Mouse (Mus musculus) gastrocnemius, postnatal 4 days (tissue): Measurements from ENCODE around the gene Apol7e. TPM values are rescaled to one million over a fixed set of nuclear protein-coding genes. Genes with fewer than 3 reads are reported as not detected.
"Not testable (repeated sequence)": the region's sequence is repeated elsewhere in the genome, so short reads cannot be mapped to it uniquely, and the experiment has no call there.

Source experiments
- DNase-seq, 2 experiments: peaks; one replicate each; pipeline ENCODE4 v3.0.0; 2021 to 2022; ENCODE audit warnings: low spot score in 2 of 2, mixed read lengths in 2 of 2
- total RNA-seq, 2 experiments: library from RNA; stranded (reverse); gene quantifications; 2 replicates each; pipeline ENCODE4 v1.2.3; 2021

The Apol7e gene
- total RNA-seq, 2 experiments from 2014 or later = 0.20 TPM; not detected in 1

DNA sequence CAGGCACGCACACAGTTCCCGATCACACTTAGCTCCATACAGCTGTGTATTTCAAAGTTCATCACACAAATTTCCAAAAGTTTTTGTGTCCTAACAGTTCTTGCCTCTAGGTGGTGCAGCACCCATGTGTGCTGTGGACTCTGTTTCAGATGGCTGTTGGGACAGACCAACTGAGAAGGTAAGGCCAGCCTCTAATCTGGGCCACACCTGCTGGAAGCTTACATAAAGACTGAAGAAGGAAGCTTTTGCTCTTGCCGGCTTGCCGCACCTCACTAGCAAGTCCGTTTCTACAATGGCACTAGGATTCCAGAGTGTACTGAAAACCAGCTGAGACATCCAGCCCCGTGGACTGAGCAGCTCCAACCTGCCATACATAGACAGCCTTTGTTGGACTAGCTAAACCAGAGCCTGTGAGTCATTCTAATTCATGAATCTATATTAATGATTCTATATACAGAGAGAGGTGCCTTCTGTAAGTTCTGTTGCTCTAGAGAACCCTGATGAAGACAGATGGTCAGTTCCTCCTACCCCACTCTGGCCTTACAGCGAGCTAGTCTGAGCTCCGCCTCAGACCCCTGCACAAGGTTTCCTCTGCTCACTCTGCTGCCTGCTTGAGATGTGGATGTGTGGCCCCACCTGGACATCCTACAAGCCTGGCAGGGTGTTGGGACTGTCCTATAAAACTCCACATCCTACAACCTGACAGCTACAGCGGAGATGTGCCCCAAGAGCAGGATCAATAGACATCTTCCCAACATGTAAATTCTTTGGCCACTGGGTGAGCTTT, 42.0 kb downstream of the Apol7e start:
- DNase-seq = no peak

- not testable (repeated sequence) for DNase-seq
Observed at GRCm38 (mm10) chr15:77741556-77741955, 42.9 kb downstream of the Apol7e start.

DNA sequence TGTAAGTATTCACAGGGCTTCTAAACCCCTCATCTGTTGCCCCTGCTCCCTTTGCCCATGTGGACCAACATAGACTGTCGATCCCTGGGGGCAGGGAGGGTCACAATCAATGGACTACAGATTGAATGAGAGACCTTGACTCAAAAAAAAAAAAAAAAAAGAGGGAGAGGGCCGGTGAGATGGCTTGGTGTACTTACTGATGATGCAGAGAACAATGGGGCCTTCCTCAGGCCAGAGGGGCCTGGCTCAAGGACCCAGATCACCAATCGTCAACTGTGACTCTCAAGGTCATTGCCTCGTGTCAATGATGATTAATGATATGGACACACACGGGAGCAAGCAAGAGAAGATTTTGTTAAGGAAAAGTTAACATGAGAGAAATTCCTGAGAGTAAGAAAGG, 46.0 kb downstream of the Apol7e start:
- no peak for DNase-seq

DNA sequence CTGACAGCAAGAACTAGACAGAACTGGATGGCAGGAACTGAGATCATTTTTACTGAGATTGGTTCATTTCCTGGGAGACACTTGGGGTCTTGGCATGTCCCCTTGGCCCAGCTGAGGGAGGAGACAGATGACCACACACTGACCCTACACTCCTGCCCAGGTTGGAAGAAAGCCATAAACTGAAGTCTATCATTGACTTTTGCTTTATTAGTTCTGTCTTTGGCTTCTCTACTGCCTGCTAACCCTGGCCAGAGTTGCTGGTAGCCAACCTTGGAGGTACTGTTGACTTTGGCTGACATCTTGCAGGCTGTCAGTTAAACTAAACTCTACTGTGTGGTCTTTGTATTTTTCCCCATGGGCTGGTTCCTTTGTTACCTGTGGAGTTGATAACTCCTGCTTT, 46.4 kb downstream of the Apol7e start:
- DNase-seq = no peak

- DNase-seq = no peak
Observed at GRCm38 (mm10) chr15:77746326-77746725, 47.7 kb downstream of the Apol7e start.

GRCm38 (mm10) chr15:77748414-77748813, 49.8 kb downstream of the Apol7e start:
- DNase-seq = no peak

DNA sequence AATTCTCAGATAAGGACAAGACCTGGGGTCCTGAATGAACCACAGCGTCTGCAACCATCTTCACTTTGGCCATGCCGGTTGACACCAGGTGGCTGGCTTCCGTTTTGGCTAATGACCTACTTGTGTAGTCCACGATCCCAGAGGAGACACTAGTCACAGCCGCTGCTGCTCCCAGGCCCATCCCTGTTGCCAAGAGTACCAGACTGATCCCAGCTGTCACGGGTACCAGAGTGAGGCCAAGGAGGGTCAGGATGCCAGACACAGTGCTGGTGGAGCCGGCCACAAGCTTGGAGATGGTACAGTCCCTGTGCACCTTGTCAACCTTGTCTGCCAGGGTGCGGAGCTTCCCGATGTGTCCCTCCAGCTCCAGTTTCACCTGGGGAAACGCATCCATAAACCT, 51.1 kb downstream of the Apol7e start:
- DNase-seq = peak in 1 of 2 experiments; percentile 20

DNA sequence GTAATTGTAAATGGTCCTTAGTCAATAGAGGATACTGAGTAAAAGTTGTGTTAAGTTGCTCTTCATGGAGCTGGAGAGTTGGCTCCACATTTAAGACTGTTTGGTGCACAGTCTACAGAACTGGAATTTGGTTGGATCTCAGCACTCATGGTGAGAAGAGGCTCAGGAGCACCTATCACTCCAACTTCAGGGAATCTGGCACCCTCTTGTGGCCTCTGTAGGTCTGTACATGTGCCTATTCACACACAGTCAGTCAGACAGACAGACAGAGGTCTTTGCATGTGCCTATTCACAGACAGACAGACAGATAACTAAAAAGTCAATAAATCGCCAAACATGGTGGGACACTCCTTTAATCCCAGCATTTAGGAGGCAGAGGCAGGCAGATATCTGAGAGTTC, 51.8 kb downstream of the Apol7e start:
- peak in 1 of 2 experiments; percentile 24 for DNase-seq

DNA sequence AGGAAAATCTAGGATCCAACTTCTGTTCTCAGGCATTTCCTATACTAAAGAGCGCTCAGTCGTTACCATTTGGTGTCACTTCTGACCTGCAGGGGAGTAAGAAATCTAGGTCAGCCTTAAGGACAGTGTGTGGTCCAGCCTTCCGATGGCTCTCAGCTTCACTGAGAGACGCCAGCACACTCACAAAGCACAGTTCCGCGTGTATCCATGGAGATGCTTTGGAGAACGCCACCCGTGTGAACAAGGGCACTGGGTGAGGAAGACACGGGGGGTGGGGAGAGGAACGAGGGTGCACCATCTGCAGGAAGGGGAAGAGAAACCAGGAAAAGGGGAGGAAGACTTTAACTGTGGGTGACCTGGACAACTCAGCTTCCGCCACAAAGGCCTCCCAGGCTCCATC, 53.8 kb downstream of the Apol7e start:
- no peak for DNase-seq

DNA sequence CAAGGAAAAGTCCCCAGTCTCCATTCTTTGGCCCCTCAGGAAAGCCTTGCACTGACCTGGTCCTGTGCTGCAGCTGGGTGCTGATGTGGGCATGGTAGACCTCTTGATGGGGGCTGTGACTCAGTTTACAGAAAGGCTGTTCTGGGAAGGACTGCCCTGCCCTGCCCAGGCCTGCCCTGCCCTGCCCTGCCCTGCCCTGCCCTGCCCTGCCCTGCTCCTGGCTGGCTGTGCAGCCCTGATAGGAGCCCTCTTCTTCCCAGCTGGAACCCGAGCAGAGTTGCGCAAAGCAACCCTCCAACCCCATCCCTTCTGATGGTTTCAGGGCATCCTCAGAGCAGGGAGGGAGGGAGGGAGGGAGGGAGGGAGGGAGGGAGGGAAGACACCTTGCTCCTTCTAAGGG, 56.5 kb downstream of the Apol7e start:
- no peak for DNase-seq

GRCm38 (mm10) chr15:77756081-77756480, 57.4 kb downstream of the Apol7e start:
- DNase-seq = no peak

GRCm38 (mm10) chr15:77756848-77757247, 58.2 kb downstream of the Apol7e start, which contains the start of gene Apol8:
TSS of gene Apol8 (minus strand) at chr15:77757003.
- peak in 1 of 2 experiments; percentile 54 for DNase-seq

DNA sequence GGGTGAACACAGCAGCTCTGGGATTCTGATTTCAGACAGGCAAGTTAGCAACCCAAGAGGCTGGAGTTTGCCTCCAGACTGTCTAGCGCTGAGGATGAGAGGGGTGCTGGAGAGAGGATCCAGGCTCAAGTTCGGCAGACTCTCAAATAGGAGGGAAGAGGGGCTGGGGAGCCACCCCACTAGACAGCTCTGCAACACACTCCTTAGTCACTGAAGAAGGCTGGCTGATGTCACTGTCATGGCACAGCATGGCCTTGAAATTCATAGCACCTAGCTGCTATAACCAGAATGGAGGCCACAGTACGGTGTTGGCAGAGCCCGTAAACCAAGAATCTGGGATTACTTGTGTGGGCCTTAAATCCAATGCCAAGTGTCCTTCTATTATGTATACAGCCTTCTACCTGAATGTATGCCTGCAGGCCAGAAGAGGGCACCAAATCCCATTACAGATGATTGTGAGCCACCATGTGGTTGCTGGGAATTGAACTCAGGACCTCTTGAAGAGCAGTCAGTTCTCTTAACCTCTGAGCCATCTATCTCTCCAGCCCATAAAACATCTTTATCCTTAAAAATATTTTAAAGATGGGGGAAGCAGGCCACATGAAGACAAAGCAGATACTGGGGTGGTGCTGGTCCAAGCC, 59.0 kb downstream of the Apol7e start:
- DNase-seq = no peak

DNA sequence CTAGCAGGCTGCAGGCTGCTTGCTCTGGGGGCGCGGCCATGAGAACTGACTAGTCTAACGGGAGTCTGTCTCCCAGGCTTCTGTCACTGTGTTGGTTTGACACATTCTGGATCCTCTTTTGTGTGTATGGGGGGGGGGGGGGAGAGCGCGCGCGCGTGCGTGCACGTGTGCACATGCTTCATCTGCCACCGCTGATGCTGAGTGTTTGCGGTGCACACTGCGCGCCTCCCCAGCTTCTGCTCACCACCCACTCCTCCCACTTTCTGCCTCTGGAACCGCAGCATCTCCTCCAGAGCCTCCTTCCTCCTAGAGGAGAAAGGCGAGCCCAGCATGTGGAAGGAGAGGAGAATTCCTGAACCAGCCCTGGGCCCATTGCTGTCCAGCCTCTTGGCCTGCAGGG, 61.4 kb downstream of the Apol7e start:
- no peak for DNase-seq

- no peak for DNase-seq
Observed at GRCm38 (mm10) chr15:77761083-77761482, 62.4 kb downstream of the Apol7e start.

GRCm38 (mm10) chr15:77761561-77762380, 63.1 kb downstream of the Apol7e start:
- no peak for DNase-seq

- DNase-seq = no peak
Observed at GRCm38 (mm10) chr15:77763050-77763449, 64.4 kb downstream of the Apol7e start.

DNA sequence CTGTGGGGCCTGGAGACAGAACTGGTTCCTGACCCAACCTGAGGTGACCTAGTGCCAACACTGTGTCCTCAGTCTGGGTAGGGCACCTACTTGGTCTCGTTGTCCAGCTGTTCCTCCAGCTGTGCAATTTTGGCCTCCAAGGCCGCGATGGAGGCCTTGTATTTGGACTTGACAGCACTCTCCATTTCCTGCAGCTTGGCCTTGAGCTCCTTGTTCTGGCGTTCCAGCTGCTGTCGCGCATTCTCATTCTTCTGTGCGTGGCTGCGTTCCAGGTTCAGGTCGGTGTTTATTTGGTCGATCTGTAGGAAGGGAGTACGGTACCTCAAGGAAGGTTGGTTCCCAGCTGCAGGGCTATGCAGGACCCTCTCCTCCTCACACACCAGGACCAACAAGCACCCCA, 65.0 kb downstream of the Apol7e start:
- no peak for DNase-seq

DNA sequence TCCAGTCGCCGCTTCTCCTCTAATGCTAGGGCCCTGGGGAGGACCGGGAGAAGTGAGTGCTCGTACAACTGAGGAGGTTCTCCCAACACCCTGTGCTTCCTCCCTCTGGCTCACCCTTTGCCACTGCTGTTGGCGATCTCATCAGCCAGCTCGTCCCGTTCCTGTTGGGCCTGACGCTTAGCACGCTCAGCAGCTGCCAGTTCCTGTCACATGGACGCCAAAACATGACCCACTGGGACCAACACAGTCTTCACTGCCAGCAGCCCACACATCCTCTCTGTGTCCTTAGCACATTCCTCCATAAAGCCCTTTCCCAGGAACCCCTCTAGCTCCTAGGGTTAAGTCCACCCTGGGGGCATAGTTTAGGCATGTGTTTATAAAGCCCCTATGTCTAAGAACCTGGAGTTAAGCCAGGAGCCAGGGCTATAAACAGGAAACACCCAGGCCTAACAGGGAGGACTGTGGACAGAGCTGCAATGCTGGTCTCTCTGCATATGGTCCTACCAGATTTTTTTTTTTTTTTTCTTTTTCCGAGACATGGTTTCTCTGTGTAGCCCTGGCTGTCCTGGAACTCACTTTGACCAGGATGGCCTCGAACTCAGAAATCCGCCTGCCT, 65.8 kb downstream of the Apol7e start:
- DNase-seq = peak; percentile 54 to 73

DNA sequence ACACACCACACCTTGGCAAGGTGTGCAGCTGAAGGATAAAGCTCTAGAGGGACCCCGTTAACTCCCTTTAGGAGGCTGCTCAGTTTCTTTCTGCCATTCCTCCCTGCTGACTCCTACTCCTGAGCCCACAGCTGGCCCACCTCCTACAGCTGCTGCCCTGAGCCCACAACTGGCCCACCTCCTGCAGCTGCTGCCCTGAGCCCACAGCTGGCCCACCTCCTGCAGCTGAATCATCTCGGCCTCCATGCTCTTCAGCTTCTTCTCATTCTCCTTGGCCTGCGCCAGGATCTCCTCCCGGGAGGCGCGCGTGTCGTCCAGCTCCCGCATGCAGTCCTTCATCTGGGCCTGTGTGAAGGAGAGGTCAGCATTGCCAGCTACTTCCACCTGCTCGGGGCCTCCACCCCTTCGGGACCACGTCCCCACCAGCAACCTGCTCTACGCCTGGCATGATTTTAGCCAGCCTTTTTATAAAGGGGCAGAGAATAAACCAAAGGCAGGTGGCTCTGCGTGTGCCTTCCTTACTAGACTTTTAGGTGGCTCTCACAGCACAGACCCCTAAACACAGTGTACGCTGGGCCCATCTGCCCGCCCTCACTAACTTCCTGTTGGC, 66.9 kb downstream of the Apol7e start:
- DNase-seq = no peak

GRCm38 (mm10) chr15:77766981-77767380, 68.3 kb downstream of the Apol7e start:
- DNase-seq = no peak
